Mouse (Mus musculus): ENCODE results near the gene Tdpoz2. TPM values are rescaled to one million over a fixed set of nuclear protein-coding genes. Genes with fewer than 3 reads are reported as not detected.
"Not testable (repeated sequence)": the region's sequence is repeated elsewhere in the genome, so short reads cannot be mapped to it uniquely, and the experiment has no call there.

Gene Tdpoz2
- not detected for polyA plus RNA-seq (2021)

DNA sequence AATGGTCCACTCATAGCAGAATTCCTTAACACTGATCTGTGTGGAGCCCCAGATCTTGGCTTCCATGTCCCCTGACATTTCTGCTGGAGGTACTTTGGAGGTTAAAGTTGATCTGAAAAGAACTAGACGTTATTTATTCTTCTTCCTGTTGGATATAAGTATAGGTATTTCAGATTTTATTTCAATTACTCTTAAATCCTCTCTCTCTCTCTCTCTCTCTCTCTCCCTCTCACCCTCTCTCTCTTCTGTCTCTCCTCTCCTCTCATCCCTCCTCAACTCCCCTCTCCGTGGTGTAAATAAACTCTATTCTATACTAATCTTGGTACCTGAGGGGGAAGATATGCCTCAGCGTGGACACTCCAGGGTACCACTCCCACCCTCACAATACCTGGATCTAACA lies at the start of gene Tdpoz2:
Tdpoz2 (minus strand) TSS at position 101 of the 400 bp plus-strand sequence.
- ChIA-PET POLR2A (no interaction called here), CTCF (no interaction called here)
- no peaks in the 10 kb centered on the region for H3K27me3 ChIP-seq
- no peak for TF ChIP-seq CTCF (IDR thresholded peaks at IDR 0.05)
- ATAC-seq (no peak), DNase-seq (ENCODE audit: low read depth, low spot score) (no peak)
- in situ Hi-C loops (cut with MboI; ENCODE audit: low pct_unique_long_range_greater_than_20kb), result no loop called here

- DNase-seq (ENCODE audit: low read depth, low spot score); CTCF ChIA-PET; H3K27me3 ChIP-seq; in situ Hi-C loops (cut with MboI; ENCODE audit: low pct_unique_long_range_greater_than_20kb); POLR2A ChIA-PET; ATAC-seq: not testable (repeated sequence)
Measured at GRCm38 (mm10) chr3:93692970-93693369, 40.5 kb upstream of the Tdpoz2 start, which contains the start of gene Gm37596. Gene Gm37596 (minus strand): TSS chr3:93693070.

- DNase-seq (ENCODE audit: low read depth, low spot score); in situ Hi-C loops (cut with MboI; ENCODE audit: low pct_unique_long_range_greater_than_20kb); CTCF ChIA-PET; POLR2A ChIA-PET; ATAC-seq; H3K27me3 ChIP-seq: not testable (repeated sequence)
Measured at GRCm38 (mm10) chr3:93676210-93676609, 23.7 kb upstream of the Tdpoz2 start, which contains the start of gene Tdpoz1. Gene Tdpoz1 (minus strand): TSS chr3:93676310.

GRCm38 (mm10) chr3:93670805-93671503 lies 18.5 kb upstream of the Tdpoz2 start:
- DNase-seq (ENCODE audit: low read depth, low spot score); ATAC-seq; POLR2A ChIA-PET; H3K27me3 ChIP-seq; in situ Hi-C loops (cut with MboI; ENCODE audit: low pct_unique_long_range_greater_than_20kb); CTCF ChIA-PET: not testable (repeated sequence)

DNA sequence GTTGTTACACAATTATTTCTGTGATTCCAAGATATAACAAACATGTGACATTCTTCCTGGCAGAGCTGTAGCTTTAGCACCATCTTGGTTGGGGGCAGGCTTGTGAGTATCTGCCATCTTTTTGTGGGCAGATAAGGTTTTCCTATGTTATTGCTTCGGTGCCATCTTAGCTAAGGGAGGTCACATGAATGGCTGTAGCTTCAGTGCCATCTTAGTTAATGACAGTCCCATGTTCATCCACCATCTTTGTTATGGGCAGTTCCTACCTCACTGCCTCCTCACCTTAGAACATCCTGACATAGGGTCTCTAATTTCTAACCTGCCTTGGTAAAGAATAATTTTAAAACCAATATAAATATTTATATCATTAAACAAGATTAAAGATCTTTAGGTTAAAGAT lies 1.8 kb upstream of the Tdpoz2 start:
- ChIA-PET POLR2A (no interaction called here), CTCF (no interaction called here)
- no peak for TF ChIP-seq CTCF (IDR thresholded peaks at IDR 0.05)
- DNase-seq (ENCODE audit: low read depth, low spot score) (no peak), ATAC-seq (no peak)
- in situ Hi-C loops (cut with MboI; ENCODE audit: low pct_unique_long_range_greater_than_20kb), result no loop called here
- H3K27me3 ChIP-seq, result no peaks in the 10 kb centered on the region

GRCm38 (mm10) chr3:93630917-93631714 lies 21.4 kb downstream of the Tdpoz2 start:
- peak; percentile 36 for ATAC-seq
- DNase-seq (ENCODE audit: low read depth, low spot score); H3K27me3 ChIP-seq; in situ Hi-C loops (cut with MboI; ENCODE audit: low pct_unique_long_range_greater_than_20kb); POLR2A ChIA-PET: not testable (repeated sequence)
- CTCF ChIA-PET, result interaction anchor here (1.2 kb wide), 1 partner anchor 110 kb away, joined by 3 read pairs; no protein-coding TSS in a partner anchor

DNA sequence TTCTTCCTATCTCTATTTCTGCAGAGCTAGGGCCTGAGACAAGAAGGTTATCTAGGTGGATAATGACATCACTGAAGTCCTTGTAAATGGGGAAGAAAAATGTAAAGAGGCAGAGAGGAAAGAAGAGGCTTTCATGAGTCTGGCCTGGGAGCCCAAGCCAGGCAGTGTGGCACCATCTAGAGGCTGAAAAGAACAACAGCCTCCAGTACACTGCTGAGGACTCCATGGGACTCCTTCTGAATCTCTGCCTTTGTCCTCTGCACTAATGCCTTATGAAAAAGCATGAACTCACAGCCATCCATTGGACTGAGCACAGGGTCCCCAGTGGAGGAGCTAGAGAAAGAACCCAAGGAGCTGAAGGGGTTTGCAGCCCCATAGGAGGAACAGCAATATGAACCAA lies 43.5 kb downstream of the Tdpoz2 start:
- POLR2A ChIA-PET; H3K27me3 ChIP-seq; DNase-seq (ENCODE audit: low read depth, low spot score): not testable (repeated sequence)
- peak; percentile 88 for TF ChIP-seq CTCF (IDR thresholded peaks at IDR 0.05)
- in situ Hi-C loops (cut with MboI; ENCODE audit: low pct_unique_long_range_greater_than_20kb), result loop anchor here (10.0 to 25.0 kb wide), 2 partner anchors 244 to 472 kb away; partner anchors contain the start of gene Crnn
- CTCF ChIA-PET, result interaction anchor here (1.3 to 4.5 kb wide), 9 partner anchors 12 to 254 kb away, joined by 3 to 72 read pairs (median 23); partner anchors contain the start of gene S100a11
- peak; percentile 91 for ATAC-seq

- ATAC-seq (no peak), DNase-seq (ENCODE audit: low read depth, low spot score) (no peak)
- in situ Hi-C loops (cut with MboI; ENCODE audit: low pct_unique_long_range_greater_than_20kb), result loop anchor here (10.0 to 25.0 kb wide), 2 partner anchors 237 to 465 kb away; partner anchors contain the start of gene Crnn
- ChIA-PET CTCF (interaction anchor here (1.4 to 42.5 kb wide), 6 partner anchors 8 to 108 kb away, joined by 3 to 811 read pairs (median 11); partner anchors contain the start of genes S100a10 and S100a11), POLR2A (no interaction called here)
- no peaks in the 10 kb centered on the region for H3K27me3 ChIP-seq
- TF ChIP-seq CTCF (IDR thresholded peaks at IDR 0.05), result no peak
Measured at GRCm38 (mm10) chr3:93601903-93602302, 50.6 kb downstream of the Tdpoz2 start.

Other genes starting within 250 kb of the Tdpoz2 start
- gene Tchh, start 210.4 kb downstream of the Tdpoz2 start, polyA plus RNA-seq (2021), result 3.6 TPM
- 0.03 TPM for gene Tchhl1, start 183.9 kb downstream of the Tdpoz2 start, polyA plus RNA-seq (2021)
- 3,178 TPM for gene S100a11, start 132.2 kb downstream of the Tdpoz2 start, polyA plus RNA-seq (2021)
- gene S100a10, start 97.6 kb downstream of the Tdpoz2 start, polyA plus RNA-seq (2021), result 981 TPM
- not detected for gene Tdpoz1, start 23.6 kb upstream of the Tdpoz2 start, polyA plus RNA-seq (2021)
- 0.08 TPM for gene Gm37596, start 40.4 kb upstream of the Tdpoz2 start, polyA plus RNA-seq (2021)
- gene Gm5773, start 120.3 kb upstream of the Tdpoz2 start, polyA plus RNA-seq (2021), result not detected
- gene Tdpoz4, start 143.7 kb upstream of the Tdpoz2 start, polyA plus RNA-seq (2021), result not detected
- not detected for gene Tdpoz3, start 173.3 kb upstream of the Tdpoz2 start, polyA plus RNA-seq (2021)

Measured in Patski (cell line).